Mouse (Mus musculus): ENCODE data around the gene Gcg. TPM values are rescaled to one million over a fixed set of nuclear protein-coding genes. Genes with fewer than 3 reads are reported as not detected.

Gcg gene
- total and polyA plus RNA-seq, 3 experiments, result 0.17 TPM; not detected in 2

DNA sequence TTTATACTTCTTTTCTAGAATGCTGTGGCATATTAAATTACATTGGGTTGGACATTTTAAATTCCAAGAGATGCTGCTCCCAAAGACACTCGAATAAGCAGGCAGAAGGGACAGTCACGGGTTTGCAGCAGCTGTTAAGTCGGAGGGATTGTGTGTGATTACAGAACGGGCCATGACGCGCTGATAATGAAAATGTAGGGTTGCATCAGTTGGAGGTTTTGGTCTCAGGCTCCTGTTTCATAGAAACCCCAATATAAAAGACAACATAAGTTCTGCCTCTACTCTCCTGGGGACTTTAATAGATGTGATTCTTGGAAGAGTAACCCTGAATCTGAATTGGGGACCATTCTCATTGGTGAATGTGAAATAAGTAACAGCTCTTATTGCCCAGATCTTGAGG is 33.1 kb downstream of the Gcg start:
- Histone ChIP-seq H3K9ac (ENCODE audit: insufficient read depth, low read depth) (peak overlapping the region; percentile 18), H3K4me2 (ENCODE audit: insufficient read depth, low read depth, poor library complexity, severe bottlenecking) (peak overlapping the region; percentile 91), H3K36me3 (replicated peaks in 1 of 2; ENCODE audit: control insufficient read depth in 1 of 2, insufficient read depth in 1 of 2, low read length in 1 of 2) (peaks cover 0 to 2% of the 10 kb centered on the region in 2 experiments), H3K79me2 (replicated peaks; ENCODE audit: control insufficient read depth, extremely low read depth, insufficient read depth, poor library complexity, severe bottlenecking) (no peaks in the 10 kb centered on the region), H3K27ac (ENCODE audit: insufficient read depth, low read depth) (no peak overlapping the region), H3K4me1 (ENCODE audit: control insufficient read depth in 1 of 2, insufficient read depth in 2 of 2) (peaks cover 0 to 11% of the 10 kb centered on the region in 2 experiments; a peak in 2 of 4 replicates), H3K4me3 (replicated peaks in 1 of 3; ENCODE audit: low read depth in 2 of 3, low read length in 2 of 3, poor library complexity in 1 of 3) (no peak overlapping the region), H3K9me3 (replicated peaks; ENCODE audit: low read length) (no peaks in the 10 kb centered on the region), H3K27me3 (replicated peaks) (no peaks in the 10 kb centered on the region)
- in situ Hi-C loops (cut with MboI; ENCODE audit: low pct_ligation_motif_present, low pct_unique_long_range_greater_than_20kb, low sequenced_read_pairs), result loop anchor here (25.0 kb wide), 1 partner anchor 463 kb away; no protein-coding TSS in a partner anchor
- peak; percentile 27 for DNase-seq (ENCODE audit: extremely low read depth)
- dilution Hi-C loops (cut with MboI; ENCODE audit: extremely low pct_ligation_motif_present, extremely low pct_unique_long_range_greater_than_20kb, low sequenced_read_pairs), result no loop called here
- TF ChIP-seq BHLHE40 (IDR thresholded peaks at IDR 0.05; ENCODE audit: low read depth, low read length) (0 out of 2 replicates have a peak, but pooled peaks have one; percentile 11), ELF1 (IDR thresholded peaks at IDR 0.05; ENCODE audit: low read depth, low read length) (no peak), MAX (IDR thresholded peaks at IDR 0.05; ENCODE audit: low read length) (no peak)

DNA sequence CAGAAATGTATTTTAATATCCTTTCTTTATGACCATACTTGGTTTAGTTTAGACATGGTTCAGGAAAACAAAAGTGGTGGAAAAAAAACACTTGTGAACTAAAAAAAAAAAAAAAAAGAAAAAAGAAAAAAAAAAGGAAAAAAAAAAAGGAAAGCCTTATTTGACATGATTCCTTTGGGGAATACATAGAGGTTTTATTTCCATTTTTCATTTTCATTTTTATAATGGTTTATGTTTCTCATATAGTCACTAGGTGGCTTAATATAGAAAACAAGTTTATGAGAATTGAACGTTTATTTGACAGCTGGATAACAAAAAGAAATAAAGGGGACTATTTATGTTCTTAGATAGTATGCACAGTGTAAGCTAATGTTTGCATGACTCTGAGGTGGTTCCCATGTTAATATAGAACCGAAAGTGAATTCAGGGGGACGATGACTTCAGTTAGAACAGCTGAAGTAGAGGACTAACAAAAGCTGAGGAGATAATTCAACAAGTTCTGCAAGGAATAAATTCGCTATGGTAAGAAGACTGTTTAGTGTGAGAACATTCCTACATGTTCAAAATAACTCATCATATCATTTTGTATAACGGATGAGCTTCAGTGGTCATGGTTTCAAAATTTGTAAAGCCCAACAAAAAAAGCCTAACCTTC is 33.6 kb downstream of the Gcg start:
- H3K4me2 ChIP-seq (ENCODE audit: insufficient read depth, low read depth, poor library complexity, severe bottlenecking), result peak overlapping the region; percentile 91
- TF ChIP-seq CHD1 (IDR thresholded peaks at IDR 0.05; ENCODE audit: low read depth, low read length), result no peak; the same call in 1 of the 2 replicates
- TF ChIP-seq POLR2AphosphoS2 (IDR thresholded peaks at IDR 0.05; ENCODE audit: low read depth, low read length), result no peak
- peak; percentile 71; the same call in 1 of the 2 replicates for TF ChIP-seq ZNF384 (IDR thresholded peaks at IDR 0.05; ENCODE audit: low read depth, low read length)
- peak; percentile 38 for TF ChIP-seq ETS1 (conservative IDR thresholded peaks at IDR 0.05; ENCODE audit: low read depth, low read length)
- 0 out of 2 replicates have a peak, but pooled peaks have one; percentile 16 for TF ChIP-seq MEF2A (IDR thresholded peaks at IDR 0.05; ENCODE audit: borderline replicate concordance, low read depth, low read length)
- peak; percentile 58; the same call in 1 of the 2 replicates for TF ChIP-seq IRF4 (IDR thresholded peaks at IDR 0.05; ENCODE audit: low read depth, low read length)
- TF ChIP-seq HCFC1 (IDR thresholded peaks at IDR 0.05; ENCODE audit: low read depth, low read length), result no peak
- TF ChIP-seq MXI1 (IDR thresholded peaks at IDR 0.05; ENCODE audit: low read depth, low read length), result no peak
- TF ChIP-seq SIN3A (IDR thresholded peaks at IDR 0.05; ENCODE audit: low read length), result 0 out of 2 replicates have a peak, but pooled peaks have one; percentile 38
- no peaks in the 10 kb centered on the region for H3K9me3 ChIP-seq (replicated peaks; ENCODE audit: low read length)
- H3K9ac ChIP-seq (ENCODE audit: insufficient read depth, low read depth), result peak overlapping the region; percentile 18
- peak; percentile 26 for DNase-seq (ENCODE audit: extremely low read depth)
- dilution Hi-C loops (cut with MboI; ENCODE audit: extremely low pct_ligation_motif_present, extremely low pct_unique_long_range_greater_than_20kb, low sequenced_read_pairs), result no loop called here
- H3K27ac ChIP-seq (ENCODE audit: insufficient read depth, low read depth), result no peak overlapping the region
- peak overlapping the region in 1 of 3 experiments; percentile 28 for H3K4me3 ChIP-seq (replicated peaks in 1 of 3; ENCODE audit: low read depth in 2 of 3, low read length in 2 of 3, poor library complexity in 1 of 3)
- in situ Hi-C loops (cut with MboI; ENCODE audit: low pct_ligation_motif_present, low pct_unique_long_range_greater_than_20kb, low sequenced_read_pairs), result loop anchor here (25.0 kb wide), 1 partner anchor 463 kb away; no protein-coding TSS in a partner anchor
- H3K36me3 ChIP-seq (replicated peaks in 1 of 2; ENCODE audit: control insufficient read depth in 1 of 2, insufficient read depth in 1 of 2, low read length in 1 of 2), result peaks cover 0 to 2% of the 10 kb centered on the region in 2 experiments
- no peaks in the 10 kb centered on the region for H3K79me2 ChIP-seq (replicated peaks; ENCODE audit: control insufficient read depth, extremely low read depth, insufficient read depth, poor library complexity, severe bottlenecking)
- H3K4me1 ChIP-seq (ENCODE audit: control insufficient read depth in 1 of 2, insufficient read depth in 2 of 2), result peaks cover 0 to 8% of the 10 kb centered on the region in 2 experiments; a peak in 2 of 4 replicates
- no peaks in the 10 kb centered on the region for H3K27me3 ChIP-seq (replicated peaks)
